Mouse (Mus musculus) embryonic facial prominence, embryonic 11.5 days (tissue): ENCODE measurements around the gene Cda. TPM values are rescaled to one million over a fixed set of nuclear protein-coding genes. Genes with fewer than 3 reads are reported as not detected.

ENCODE experiments used
- ATAC-seq: fragments of 200-750 bp; cut with Nextera tagmentation; replicated peaks from 2 replicates; pipeline ENCODE4 v1.8.0; 2017; ENCODE audit warnings: low read depth; ENCODE audit not compliant: insufficient number of reproducible peaks, low FRiP score, low TSS enrichment
- DNase-seq: peaks from one replicate; pipeline ENCODE4 v3.0.0-alpha.2; 2015; ENCODE audit warnings: low spot score
- H3K27ac ChIP-seq: fragments of 300-500 bp; sonication (generic); replicated peaks from 2 replicates; pipeline ENCODE4 v1.5.1; 2014; ENCODE audit warnings: mild to moderate bottlenecking, low read depth, low read length, control low read depth
- H3K27me3 ChIP-seq: fragments of 300-500 bp; sonication (generic); 2 replicates; pipeline ENCODE4 v1.6.1; 2014; ENCODE audit warnings: mild to moderate bottlenecking, low read length, moderate library complexity, mixed read lengths; ENCODE audit not compliant: control insufficient read depth, insufficient read depth
- H3K36me3 ChIP-seq: fragments of 300-500 bp; sonication (generic); replicated peaks from 2 replicates; pipeline ENCODE4 v1.6.1; 2014; ENCODE audit warnings: low read depth, mild to moderate bottlenecking, low read length, moderate library complexity, mixed read lengths; ENCODE audit not compliant: control insufficient read depth, insufficient read depth
- H3K4me1 ChIP-seq: fragments of 300-500 bp; sonication (generic); 2 replicates; pipeline ENCODE4 v1.6.1; 2014; ENCODE audit warnings: low read length, mixed read lengths; ENCODE audit not compliant: control insufficient read depth, insufficient read depth
- H3K4me2 ChIP-seq: fragments of 300-500 bp; sonication (generic); 2 replicates; pipeline ENCODE4 v1.6.1; 2014; ENCODE audit warnings: low read depth, mild to moderate bottlenecking, control low read depth, low read length, moderate library complexity
- H3K4me3 ChIP-seq: fragments of 300-500 bp; sonication (generic); 2 replicates; pipeline ENCODE4 v1.5.1; 2014; ENCODE audit warnings: low read depth, low read length, control low read depth
- H3K9ac ChIP-seq: fragments of 300-500 bp; sonication (generic); replicated peaks from 2 replicates; pipeline ENCODE4 v1.6.1; 2014; ENCODE audit warnings: mild to moderate bottlenecking, control low read depth, low read length
- H3K9me3 ChIP-seq: fragments of 300-500 bp; sonication (generic); replicated peaks from 2 replicates; pipeline ENCODE4 v1.6.1; 2016; ENCODE audit warnings: mild to moderate bottlenecking, low read length, inconsistent platforms, mixed read lengths; ENCODE audit not compliant: control insufficient read depth
- whole genome bisulfite sequencing: fragments of 180-500 bp; shearing (Covaris S2); extraction: QIAGEN DNeasy Blood & Tissue Kit; methylation state at CpG from one replicate; pipeline ENCODE4 v1.1.7; 2014; 5-methylcytosine and 5-hydroxymethylcytosine counted together
- microRNA-seq: library from miRNA; unstranded; fragments of <30 nt; microRNA quantifications from one replicate; pipeline ENCODE4, GENCODE M21; 2016; ENCODE audit warnings: borderline number of aligned reads
- polyA plus RNA-seq: library from polyadenylated mRNA; unstranded; fragments of >200 nt; fragmentation: Nextera tagmentation; extraction: Ambion mirVana; gene quantifications from 2 replicates; pipeline ENCODE4 v1.2.1, GENCODE M21; 2014

Gene Cda
- polyA plus RNA-seq, 1 experiment from 2014 or later, result 3.5 TPM

GRCm38 (mm10) chr4:138301271-138301780 is 66.5 kb downstream of the Cda start:
- no peak overlapping the region for H3K27ac ChIP-seq
- peaks cover 4% of the 10 kb centered on the region; the same call in 1 of the 2 replicates for H3K4me1 ChIP-seq
- H3K9ac ChIP-seq, result no peak overlapping the region
- ATAC-seq, result no peak
- H3K4me3 ChIP-seq, result no peak overlapping the region
- H3K9me3 ChIP-seq, result no peaks in the 10 kb centered on the region
- no peak overlapping the region for H3K4me2 ChIP-seq
- no peak for DNase-seq
- H3K27me3 ChIP-seq, result no peaks in the 10 kb centered on the region
- H3K36me3 ChIP-seq, result no peaks in the 10 kb centered on the region
- 89% methylated on average over 10 of the region's 10 CpGs for WGBS

- no peak overlapping the region for H3K27ac ChIP-seq
- no peak for ATAC-seq
Observed at GRCm38 (mm10) chr4:138293949-138294550, 73.7 kb downstream of the Cda start.

GRCm38 (mm10) chr4:138293261-138293948 is 74.4 kb downstream of the Cda start:
- DNase-seq (no peak), ATAC-seq (no peak)
- H3K4me3 ChIP-seq, result no peak overlapping the region
- H3K4me2 ChIP-seq, result no peak overlapping the region
- H3K9me3 ChIP-seq, result no peaks in the 10 kb centered on the region
- no peak overlapping the region for H3K27ac ChIP-seq
- WGBS, result 81% methylated on average over 18 of the region's 18 CpGs
- H3K4me1 ChIP-seq, result no peaks in the 10 kb centered on the region
- H3K27me3 ChIP-seq, result no peaks in the 10 kb centered on the region
- no peak overlapping the region for H3K9ac ChIP-seq
- H3K36me3 ChIP-seq, result no peaks in the 10 kb centered on the region

More at GRCm38 (mm10) chr4:138293949-138294550, 73.7 kb downstream of the Cda start:
- H3K9me3 ChIP-seq, result no peaks in the 10 kb centered on the region
- H3K4me2 ChIP-seq, result no peak overlapping the region
- no peak overlapping the region for H3K9ac ChIP-seq
- no peak for DNase-seq
- no peaks in the 10 kb centered on the region for H3K4me1 ChIP-seq
- 79% methylated on average over 9 of the region's 14 CpGs for WGBS
- no peak overlapping the region for H3K4me3 ChIP-seq
- H3K27me3 ChIP-seq, result no peaks in the 10 kb centered on the region
- H3K36me3 ChIP-seq, result no peaks in the 10 kb centered on the region

- Histone ChIP-seq H3K27me3 (no peaks in the 10 kb centered on the region), H3K36me3 (no peaks in the 10 kb centered on the region), H3K9ac (no peak overlapping the region), H3K27ac (no peak overlapping the region), H3K9me3 (no peaks in the 10 kb centered on the region), H3K4me1 (no peaks in the 10 kb centered on the region), H3K4me2 (no peak overlapping the region), H3K4me3 (no peak overlapping the region)
- ATAC-seq (no peak), DNase-seq (no peak)
- WGBS, result 91% methylated on average over 13 of the region's 13 CpGs
Observed at GRCm38 (mm10) chr4:138292028-138292427, 75.8 kb downstream of the Cda start.

- Histone ChIP-seq H3K9ac (no peak overlapping the region), H3K27ac (no peak overlapping the region), H3K9me3 (no peaks in the 10 kb centered on the region), H3K36me3 (no peaks in the 10 kb centered on the region), H3K4me3 (no peak overlapping the region), H3K4me2 (no peak overlapping the region), H3K4me1 (no peaks in the 10 kb centered on the region), H3K27me3 (no peaks in the 10 kb centered on the region)
- DNase-seq, result no peak
- no peak for ATAC-seq
- WGBS, result 83% methylated on average over 7 of the region's 7 CpGs
Observed at GRCm38 (mm10) chr4:138288691-138289090, 79.1 kb downstream of the Cda start.

Small RNA genes lying within 50 kb of the gene (microRNA-seq; reads per million reads assigned to microRNA genes)
- gene Gm27646 (not detected), gene Mir7019 (not detected)

Other genes starting within 250 kb of the Cda start
- gene Hp1bp3, start 151.7 kb downstream of the Cda start, polyA plus RNA-seq, result 197 and 201 TPM in 2 replicates
- gene Sh2d5, start 117.6 kb downstream of the Cda start, polyA plus RNA-seq, result 1.1 and 1.2 TPM in 2 replicates
- 0.31 and 0.33 TPM in 2 replicates for gene Kif17, start 117.6 kb downstream of the Cda start, polyA plus RNA-seq
- 249 and 259 TPM in 2 replicates for gene Ddost, start 63.3 kb downstream of the Cda start, polyA plus RNA-seq
- gene Pink1, start 41.7 kb downstream of the Cda start, polyA plus RNA-seq, result 17.7 and 18.8 TPM in 2 replicates
- 0.39 TPM in 1 of 2 replicates, not detected in the other for gene Fam43b, start 28.5 kb upstream of the Cda start, polyA plus RNA-seq
- 15.4 and 18.0 TPM in 2 replicates for gene Mul1, start 66.7 kb upstream of the Cda start, polyA plus RNA-seq
- gene Camk2n1, start 86.3 kb upstream of the Cda start, polyA plus RNA-seq, result 2.4 and 2.7 TPM in 2 replicates